Mouse (Mus musculus): ENCODE results near the gene Prdm2. TPM values are rescaled to one million over a fixed set of nuclear protein-coding genes. Genes with fewer than 3 reads are reported as not detected.

The Prdm2 gene
- total RNA-seq, 1 experiment, result 11.0 TPM

- Histone ChIP-seq H3K4me3 (ENCODE audit: insufficient read depth in 1 of 2, low read depth in 1 of 2, low read length in 2 of 2, poor library complexity in 1 of 2, severe bottlenecking in 1 of 2) (no peak overlapping the region), H3K4me1 (ENCODE audit: control insufficient read depth in 2 of 2, insufficient read depth in 2 of 2, low read length in 2 of 2, poor library complexity in 1 of 2) (no peaks in the 10 kb centered on the region; a peak in 1 of 4 replicates), H3K27ac (ENCODE audit: insufficient read depth, low read depth, low read length, poor library complexity, severe bottlenecking) (no peak overlapping the region), H3K9me3 (ENCODE audit: control insufficient read depth, insufficient read depth, low read depth, low read length) (no peaks in the 10 kb centered on the region), H3K36me3 (ENCODE audit: control insufficient read depth, insufficient read depth, low read length, poor library complexity, severe bottlenecking) (peaks cover 24% of the 10 kb centered on the region), H3K9ac (ENCODE audit: insufficient read depth, low read depth, low read length, poor library complexity, severe bottlenecking) (no peak overlapping the region)
- in situ Hi-C loops (cut with MboI; ENCODE audit: low sequenced_read_pairs in 2 of 2, unreplicated experiment in 2 of 2), result no loop called here
- TF ChIP-seq ZC3H11A (IDR thresholded peaks at IDR 0.05; ENCODE audit: borderline replicate concordance, low read depth, low read length) (no peak), ZNF384 (IDR thresholded peaks at IDR 0.05; ENCODE audit: low read depth, low read length) (no peak)
- no peak for DNase-seq (ENCODE audit: low read depth, low spot score)
These were observed 85.6 kb downstream of the Prdm2 start for GRCm38 (mm10) chr4:143127171-143127570.

- no peak overlapping the region for H3K9ac ChIP-seq (ENCODE audit: insufficient read depth, low read depth, low read length, poor library complexity, severe bottlenecking)
- in situ Hi-C loops (cut with MboI; ENCODE audit: low sequenced_read_pairs in 2 of 2, unreplicated experiment in 2 of 2), result no loop called here
- H3K4me3 ChIP-seq (ENCODE audit: insufficient read depth in 1 of 2, low read depth in 1 of 2, low read length in 2 of 2, poor library complexity in 1 of 2, severe bottlenecking in 1 of 2), result no peak overlapping the region
- TF ChIP-seq CHD2 (IDR thresholded peaks at IDR 0.05; ENCODE audit: low read depth, low read length) (no peak), HCFC1 (IDR thresholded peaks at IDR 0.05; ENCODE audit: borderline replicate concordance, insufficient read depth, low read length) (no peak), MAFK (IDR thresholded peaks at IDR 0.05; ENCODE audit: insufficient read depth, low read depth, low read length) (no peak), ZNF384 (IDR thresholded peaks at IDR 0.05; ENCODE audit: low read depth, low read length) (no peak), ZC3H11A (IDR thresholded peaks at IDR 0.05; ENCODE audit: borderline replicate concordance, low read depth, low read length) (no peak)
- H3K9me3 ChIP-seq (ENCODE audit: control insufficient read depth, insufficient read depth, low read depth, low read length), result no peaks in the 10 kb centered on the region
- no peak overlapping the region for H3K27ac ChIP-seq (ENCODE audit: insufficient read depth, low read depth, low read length, poor library complexity, severe bottlenecking)
- H3K36me3 ChIP-seq (ENCODE audit: control insufficient read depth, insufficient read depth, low read length, poor library complexity, severe bottlenecking), result peaks cover 17% of the 10 kb centered on the region
- DNase-seq (ENCODE audit: low read depth, low spot score), result no peak
- no peaks in the 10 kb centered on the region; a peak in 1 of 4 replicates for H3K4me1 ChIP-seq (ENCODE audit: control insufficient read depth in 2 of 2, insufficient read depth in 2 of 2, low read length in 2 of 2, poor library complexity in 1 of 2)
These were observed 86.3 kb downstream of the Prdm2 start for GRCm38 (mm10) chr4:143126476-143126875.

GRCm38 (mm10) chr4:143125290-143125689 lies 87.5 kb downstream of the Prdm2 start:
- in situ Hi-C loops (cut with MboI; ENCODE audit: low sequenced_read_pairs in 2 of 2, unreplicated experiment in 2 of 2), result no loop called here
- no peak overlapping the region for H3K27ac ChIP-seq (ENCODE audit: insufficient read depth, low read depth, low read length, poor library complexity, severe bottlenecking)
- H3K4me3 ChIP-seq (ENCODE audit: insufficient read depth in 1 of 2, low read depth in 1 of 2, low read length in 2 of 2, poor library complexity in 1 of 2, severe bottlenecking in 1 of 2), result no peak overlapping the region
- no peak overlapping the region for H3K9ac ChIP-seq (ENCODE audit: insufficient read depth, low read depth, low read length, poor library complexity, severe bottlenecking)
- H3K4me1 ChIP-seq (ENCODE audit: control insufficient read depth in 2 of 2, insufficient read depth in 2 of 2, low read length in 2 of 2, poor library complexity in 1 of 2), result no peaks in the 10 kb centered on the region; a peak in 1 of 4 replicates
- H3K36me3 ChIP-seq (ENCODE audit: control insufficient read depth, insufficient read depth, low read length, poor library complexity, severe bottlenecking), result peaks cover 12% of the 10 kb centered on the region
- DNase-seq (ENCODE audit: low read depth, low spot score), result no peak
- no peaks in the 10 kb centered on the region for H3K9me3 ChIP-seq (ENCODE audit: control insufficient read depth, insufficient read depth, low read depth, low read length)
- TF ChIP-seq CHD2 (IDR thresholded peaks at IDR 0.05; ENCODE audit: low read depth, low read length), result no peak
- no peak for TF ChIP-seq ZNF384 (IDR thresholded peaks at IDR 0.05; ENCODE audit: low read depth, low read length)
- TF ChIP-seq HCFC1 (IDR thresholded peaks at IDR 0.05; ENCODE audit: borderline replicate concordance, insufficient read depth, low read length), result no peak
- no peak for TF ChIP-seq MAFK (IDR thresholded peaks at IDR 0.05; ENCODE audit: insufficient read depth, low read depth, low read length)
- no peak for TF ChIP-seq ZC3H11A (IDR thresholded peaks at IDR 0.05; ENCODE audit: borderline replicate concordance, low read depth, low read length)

GRCm38 (mm10) chr4:143123043-143123442 lies 89.8 kb downstream of the Prdm2 start:
- TF ChIP-seq ZC3H11A (IDR thresholded peaks at IDR 0.05; ENCODE audit: borderline replicate concordance, low read depth, low read length) (no peak), HCFC1 (IDR thresholded peaks at IDR 0.05; ENCODE audit: borderline replicate concordance, insufficient read depth, low read length) (no peak), MAFK (IDR thresholded peaks at IDR 0.05; ENCODE audit: insufficient read depth, low read depth, low read length) (no peak)
- no peak overlapping the region; the same call in 1 of the 2 replicates for H3K27ac ChIP-seq (ENCODE audit: insufficient read depth, low read depth, low read length, poor library complexity, severe bottlenecking)
- H3K9me3 ChIP-seq (ENCODE audit: control insufficient read depth, insufficient read depth, low read depth, low read length), result no peaks in the 10 kb centered on the region
- DNase-seq (ENCODE audit: low read depth, low spot score), result no peak
- H3K4me1 ChIP-seq (ENCODE audit: control insufficient read depth in 2 of 2, insufficient read depth in 2 of 2, low read length in 2 of 2, poor library complexity in 1 of 2), result no peaks in the 10 kb centered on the region; a peak in 1 of 4 replicates
- no peak overlapping the region for H3K9ac ChIP-seq (ENCODE audit: insufficient read depth, low read depth, low read length, poor library complexity, severe bottlenecking)
- in situ Hi-C loops (cut with MboI; ENCODE audit: low sequenced_read_pairs in 2 of 2, unreplicated experiment in 2 of 2), result no loop called here
- H3K4me3 ChIP-seq (ENCODE audit: insufficient read depth in 1 of 2, low read depth in 1 of 2, low read length in 2 of 2, poor library complexity in 1 of 2, severe bottlenecking in 1 of 2), result no peak overlapping the region
- H3K36me3 ChIP-seq (ENCODE audit: control insufficient read depth, insufficient read depth, low read length, poor library complexity, severe bottlenecking), result peaks cover 6% of the 10 kb centered on the region; the same call in 1 of the 2 replicates

GRCm38 (mm10) chr4:143121174-143121573 lies 91.6 kb downstream of the Prdm2 start:
- Histone ChIP-seq H3K4me3 (ENCODE audit: insufficient read depth in 1 of 2, low read depth in 1 of 2, low read length in 2 of 2, poor library complexity in 1 of 2, severe bottlenecking in 1 of 2) (no peak overlapping the region), H3K4me1 (ENCODE audit: control insufficient read depth in 2 of 2, insufficient read depth in 2 of 2, low read length in 2 of 2, poor library complexity in 1 of 2) (no peaks in the 10 kb centered on the region), H3K36me3 (ENCODE audit: control insufficient read depth, insufficient read depth, low read length, poor library complexity, severe bottlenecking) (no peaks in the 10 kb centered on the region), H3K27ac (ENCODE audit: insufficient read depth, low read depth, low read length, poor library complexity, severe bottlenecking) (no peak overlapping the region), H3K9ac (ENCODE audit: insufficient read depth, low read depth, low read length, poor library complexity, severe bottlenecking) (no peak overlapping the region), H3K9me3 (ENCODE audit: control insufficient read depth, insufficient read depth, low read depth, low read length) (no peaks in the 10 kb centered on the region)
- TF ChIP-seq ZC3H11A (IDR thresholded peaks at IDR 0.05; ENCODE audit: borderline replicate concordance, low read depth, low read length), result no peak
- in situ Hi-C loops (cut with MboI; ENCODE audit: low sequenced_read_pairs in 2 of 2, unreplicated experiment in 2 of 2), result no loop called here
- DNase-seq (ENCODE audit: low read depth, low spot score), result no peak
